Mouse (Mus musculus) forebrain, embryonic 16.5 days (tissue): Measurements from ENCODE around the gene Slc31a2. TPM values are rescaled to one million over a fixed set of nuclear protein-coding genes. Genes with fewer than 3 reads are reported as not detected.

ENCODE experiments used
- ATAC-seq: fragments of 200-750 bp; cut with Nextera tagmentation; 2 replicates; pipeline ENCODE4 v1.8.0; 2017; ENCODE audit warnings: mild to moderate bottlenecking, moderate library complexity
- H3K27ac ChIP-seq: fragments of 300-500 bp; sonication (generic); 2 replicates; pipeline ENCODE4 v1.5.1; 2014; ENCODE audit warnings: low read length, control low read depth
- H3K27me3 ChIP-seq: fragments of 300-500 bp; sonication (generic); replicated peaks from 2 replicates; pipeline ENCODE4 v1.6.1; 2014; ENCODE audit warnings: low read length; ENCODE audit not compliant: control insufficient read depth, insufficient read depth
- H3K36me3 ChIP-seq: fragments of 300-500 bp; sonication (generic); 2 replicates; pipeline ENCODE4 v1.6.1; 2014; ENCODE audit not compliant: control insufficient read depth, insufficient read depth
- H3K4me1 ChIP-seq: fragments of 300-500 bp; sonication (generic); replicated peaks from 2 replicates; pipeline ENCODE4 v1.6.1; 2014; ENCODE audit warnings: low read length; ENCODE audit not compliant: control insufficient read depth, insufficient read depth
- H3K4me2 ChIP-seq: fragments of 300-500 bp; sonication (generic); 2 replicates; pipeline ENCODE4 v1.6.1; 2014; ENCODE audit warnings: mild to moderate bottlenecking, low read length, control low read depth
- H3K4me3 ChIP-seq: fragments of 300-500 bp; sonication (generic); replicated peaks from 2 replicates; pipeline ENCODE4 v1.5.1; 2014; ENCODE audit warnings: mild to moderate bottlenecking, low read length, control low read depth
- H3K9ac ChIP-seq: fragments of 300-500 bp; sonication (generic); replicated peaks from 2 replicates; pipeline ENCODE4 v1.6.1; 2014; ENCODE audit warnings: low read depth, low read length, control low read depth
- H3K9me3 ChIP-seq: fragments of 300-500 bp; sonication (generic); 2 replicates; pipeline ENCODE4 v1.6.1; 2016; ENCODE audit warnings: low read length; ENCODE audit not compliant: control insufficient read depth
- WGBS: fragments of 180-500 bp; shearing (Covaris S2); extraction: QIAGEN DNeasy Blood & Tissue Kit; methylation state at CpG from one replicate; pipeline ENCODE4 v1.1.7; 2014; 5-methylcytosine and 5-hydroxymethylcytosine counted together
- polyA plus RNA-seq: library from polyadenylated mRNA; unstranded; fragments of >200 nt; fragmentation: Nextera tagmentation; extraction: Ambion mirVana; gene quantifications from 2 replicates; pipeline ENCODE4 v1.2.1, GENCODE M21; 2015

Slc31a2 gene
- polyA plus RNA-seq, 1 experiment from 2014 or later: 15.6 TPM

DNA sequence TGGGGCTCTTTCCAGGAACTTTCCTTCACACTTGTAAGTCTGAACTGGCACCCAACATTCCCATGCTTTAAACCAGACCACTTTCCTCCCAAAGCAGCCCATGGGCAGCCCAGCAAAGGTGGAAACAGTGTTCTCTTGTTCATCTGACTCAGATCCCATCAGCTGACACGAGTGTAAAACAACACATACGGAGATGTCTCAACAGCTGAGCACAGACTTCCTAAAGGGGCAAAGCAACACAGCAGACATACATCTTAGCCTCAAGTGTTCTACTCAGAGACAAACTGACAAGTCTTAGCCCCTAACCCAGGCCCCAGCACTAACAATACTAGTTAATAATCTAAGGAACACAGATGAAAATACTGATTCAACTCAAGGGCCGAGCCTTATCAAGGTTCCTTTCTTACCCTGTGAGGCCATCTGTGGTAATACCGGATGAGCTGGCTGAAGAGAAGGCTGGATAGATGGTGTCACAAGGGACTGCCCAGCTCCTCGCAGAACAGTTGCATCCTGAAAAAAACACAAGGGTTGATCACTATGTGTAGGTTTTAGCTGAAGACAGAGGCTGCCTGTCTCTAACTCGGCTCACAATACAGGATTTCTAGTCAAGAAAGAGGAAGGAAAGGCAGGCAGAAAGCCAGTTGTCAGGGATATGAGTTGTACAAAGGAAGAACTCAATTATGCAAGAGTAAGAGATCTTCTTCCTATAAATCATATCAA lies 66.7 kb downstream of the Slc31a2 start:
- Histone ChIP-seq H3K36me3 (peaks cover 28% of the 10 kb centered on the region), H3K4me2 (no peak overlapping the region)
- 86% methylated on average over 6 of the region's 6 CpGs for WGBS

DNA sequence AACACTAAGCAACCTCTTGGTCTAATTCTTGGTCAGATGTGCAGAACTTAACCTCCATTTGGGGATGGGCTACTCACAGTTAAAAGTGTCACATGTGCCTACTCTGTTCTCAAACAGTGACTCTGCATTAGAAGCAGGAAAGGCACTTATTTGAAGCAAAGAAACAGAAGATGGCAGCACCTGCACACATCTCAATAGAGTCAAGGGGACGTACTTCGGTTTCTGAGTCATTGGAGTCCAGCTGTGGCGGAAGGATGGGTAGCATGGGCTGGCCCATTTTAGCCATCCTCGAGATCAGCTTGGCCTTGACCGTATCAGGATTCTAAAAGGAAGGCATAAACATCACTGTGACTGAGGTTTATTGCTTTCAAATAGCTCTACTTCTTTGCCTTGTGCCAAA lies 69.6 kb downstream of the Slc31a2 start:
- peaks cover 25% of the 10 kb centered on the region for H3K36me3 ChIP-seq
- ATAC-seq: no peak
- no peak overlapping the region for H3K9ac ChIP-seq
- 78% methylated on average over 5 of the region's 5 CpGs for WGBS
- H3K27me3 ChIP-seq: no peaks in the 10 kb centered on the region
- H3K4me3 ChIP-seq: no peak overlapping the region
- no peak overlapping the region for H3K27ac ChIP-seq
- no peaks in the 10 kb centered on the region for H3K9me3 ChIP-seq
- no peaks in the 10 kb centered on the region for H3K4me1 ChIP-seq
- H3K4me2 ChIP-seq: no peak overlapping the region

More for the DNA sequence above, 66.7 kb downstream of the Slc31a2 start:
- Histone ChIP-seq H3K9ac (no peak overlapping the region), H3K4me3 (no peak overlapping the region), H3K27me3 (no peaks in the 10 kb centered on the region), H3K27ac (no peak overlapping the region), H3K9me3 (no peaks in the 10 kb centered on the region), H3K4me1 (no peaks in the 10 kb centered on the region)
- no peak for ATAC-seq

DNA sequence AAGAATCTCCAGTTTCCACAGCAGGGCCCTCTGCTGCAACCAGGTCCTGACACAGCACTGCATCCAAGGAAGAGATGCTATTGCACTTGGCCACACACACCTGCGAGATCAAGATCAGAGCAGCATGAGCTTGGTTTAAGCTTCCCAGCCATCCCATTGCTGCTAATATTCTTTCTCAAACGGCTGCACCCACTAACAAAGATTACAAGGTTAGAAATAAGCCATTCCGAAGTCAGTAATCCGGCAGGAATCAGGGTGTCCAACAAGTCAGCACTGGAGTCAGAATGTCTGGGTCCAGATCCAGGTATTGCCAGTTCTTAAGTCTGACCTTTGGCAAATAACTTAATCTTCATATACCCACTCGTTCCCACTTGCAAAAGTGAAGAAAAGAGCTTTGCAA lies 76.2 kb downstream of the Slc31a2 start:
- Histone ChIP-seq H3K27ac (no peak overlapping the region), H3K9me3 (no peaks in the 10 kb centered on the region), H3K4me3 (no peak overlapping the region), H3K27me3 (no peaks in the 10 kb centered on the region), H3K4me1 (no peaks in the 10 kb centered on the region), H3K36me3 (peaks cover 12% of the 10 kb centered on the region), H3K4me2 (no peak overlapping the region), H3K9ac (no peak overlapping the region)
- 94% methylated on average over 5 of the region's 5 CpGs for WGBS
- no peak for ATAC-seq

DNA sequence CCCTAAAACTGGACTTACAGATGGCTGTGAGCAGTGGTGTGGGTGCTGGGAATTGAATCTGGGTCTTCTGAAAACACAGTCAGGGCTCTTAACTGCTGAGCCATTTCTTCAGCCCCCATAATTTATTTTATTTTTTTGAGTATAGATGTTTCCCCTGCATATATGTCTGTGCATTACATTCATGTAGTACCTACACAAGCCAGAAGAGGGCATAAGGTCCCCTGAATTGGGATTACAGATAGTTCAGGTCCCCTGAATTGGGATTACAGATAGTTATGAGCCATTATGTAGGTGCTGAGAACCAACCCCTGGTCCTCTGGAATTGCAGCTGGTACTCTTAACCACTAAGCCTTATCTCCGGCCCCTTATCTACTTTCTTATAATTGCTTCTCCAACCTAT lies 81.6 kb downstream of the Slc31a2 start:
- Histone ChIP-seq H3K9me3 (no peaks in the 10 kb centered on the region), H3K4me1 (no peaks in the 10 kb centered on the region), H3K27me3 (no peaks in the 10 kb centered on the region), H3K27ac (no peak overlapping the region), H3K4me2 (no peak overlapping the region), H3K4me3 (no peak overlapping the region), H3K36me3 (peaks cover 12% of the 10 kb centered on the region), H3K9ac (no peak overlapping the region)
- no peak for ATAC-seq
- 100% methylated on average over 1 of the region's 1 CpGs for WGBS

DNA sequence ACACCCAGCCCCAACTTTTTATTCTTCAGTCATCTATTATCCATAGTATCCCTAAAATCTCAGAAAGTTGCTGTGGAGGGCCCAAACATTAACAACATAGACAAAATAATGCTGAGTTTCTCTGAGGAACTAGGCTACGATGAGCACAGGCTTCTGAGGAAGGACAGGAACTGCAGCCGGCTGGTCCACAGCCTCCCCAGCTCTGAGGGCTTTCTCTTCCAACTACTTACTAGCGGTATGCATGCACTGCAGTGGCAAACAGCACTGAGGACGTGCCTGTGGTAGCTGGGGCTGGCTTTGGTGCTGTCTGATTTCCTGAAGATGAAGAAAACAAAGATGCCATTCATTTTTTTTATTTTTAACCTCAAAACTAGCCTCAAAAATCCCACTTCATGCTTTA lies 83.5 kb downstream of the Slc31a2 start:
- no peaks in the 10 kb centered on the region for H3K4me1 ChIP-seq
- peaks cover 15% of the 10 kb centered on the region for H3K36me3 ChIP-seq
- no peak overlapping the region for H3K27ac ChIP-seq
- H3K27me3 ChIP-seq: no peaks in the 10 kb centered on the region
- ATAC-seq: no peak
- no peaks in the 10 kb centered on the region for H3K9me3 ChIP-seq
- H3K9ac ChIP-seq: no peak overlapping the region
- H3K4me3 ChIP-seq: no peak overlapping the region
- no peak overlapping the region for H3K4me2 ChIP-seq
- WGBS: 84% methylated on average over 4 of the region's 4 CpGs

DNA sequence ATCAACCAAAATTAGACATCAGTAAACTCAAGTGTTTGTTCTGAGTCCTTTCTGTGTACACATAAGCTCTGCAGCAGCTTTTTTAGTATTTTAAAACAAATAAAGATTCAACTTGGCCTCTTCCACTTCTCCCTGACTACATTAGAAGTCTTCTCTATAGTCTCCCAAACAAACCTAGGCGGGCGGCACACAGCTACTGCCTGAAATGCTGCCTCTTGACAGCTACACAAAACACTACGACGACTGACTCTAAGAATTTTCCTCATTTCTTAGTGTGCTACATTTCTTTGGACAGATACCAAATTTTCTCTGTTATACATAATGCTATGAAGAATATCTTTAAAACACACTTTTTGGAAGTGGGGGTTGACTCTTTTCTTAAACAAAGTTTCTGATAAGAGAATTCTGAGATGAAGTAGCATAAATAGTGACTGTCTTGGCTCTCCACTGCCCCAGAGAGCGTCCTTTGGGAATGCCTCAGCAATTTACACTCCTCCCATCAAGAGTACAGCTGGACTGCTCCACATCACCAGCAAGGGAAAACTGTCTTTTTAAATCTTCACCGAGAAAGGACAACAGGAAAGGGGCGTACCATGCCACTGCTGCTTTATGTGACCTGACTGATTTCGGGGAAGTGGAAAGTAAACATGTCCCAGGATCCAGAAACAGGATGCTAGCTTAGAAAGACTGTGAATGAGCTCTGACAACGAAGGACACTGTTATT lies 85.4 kb downstream of the Slc31a2 start:
- no peak for ATAC-seq
- Histone ChIP-seq H3K4me1 (no peaks in the 10 kb centered on the region), H3K36me3 (peaks cover 13% of the 10 kb centered on the region), H3K9me3 (no peaks in the 10 kb centered on the region), H3K4me3 (no peak overlapping the region), H3K9ac (no peak overlapping the region), H3K27me3 (no peaks in the 10 kb centered on the region), H3K27ac (no peak overlapping the region), H3K4me2 (no peak overlapping the region)
- 85% methylated on average over 9 of the region's 9 CpGs for WGBS

Other genes with a start within 250 kb of the Slc31a2 start
- not detected in 2 replicates for gene Mup20, start 208.4 kb upstream of the Slc31a2 start, polyA plus RNA-seq
- not detected in 2 replicates for gene Mup3, start 175.2 kb upstream of the Slc31a2 start, polyA plus RNA-seq
- not detected in 2 replicates for gene Mup21, start 111.7 kb upstream of the Slc31a2 start, polyA plus RNA-seq
- 22.8 and 22.9 TPM in 2 replicates for gene Zfp37, start 31.5 kb upstream of the Slc31a2 start, polyA plus RNA-seq
- 23.5 and 24.0 TPM in 2 replicates for gene Fkbp15, start 98.0 kb downstream of the Slc31a2 start, polyA plus RNA-seq
- gene Slc31a1, start 98.2 kb downstream of the Slc31a2 start, polyA plus RNA-seq: 39.6 and 43.2 TPM in 2 replicates
- gene Cdc26, start 146.1 kb downstream of the Slc31a2 start, polyA plus RNA-seq: 99.8 and 104 TPM in 2 replicates
- gene Prpf4, start 146.2 kb downstream of the Slc31a2 start, polyA plus RNA-seq: 17.0 and 18.7 TPM in 2 replicates
- gene Rnf183, start 172.7 kb downstream of the Slc31a2 start, polyA plus RNA-seq: not detected in 2 replicates
- gene Wdr31, start 208.3 kb downstream of the Slc31a2 start, polyA plus RNA-seq: 9.8 and 13.8 TPM in 2 replicates
- 0.62 and 0.71 TPM in 2 replicates for gene Bspry, start 217.5 kb downstream of the Slc31a2 start, polyA plus RNA-seq
- 9.7 and 10.8 TPM in 2 replicates for gene Hdhd3, start 240.9 kb downstream of the Slc31a2 start, polyA plus RNA-seq